Mouse (Mus musculus) hematopoietic stem cell, adult 5-6 weeks (primary cell): ENCODE results near the gene Nell1. TPM values are rescaled to one million over a fixed set of nuclear protein-coding genes. Genes with fewer than 3 reads are reported as not detected.

ENCODE experiments used
- ATAC-seq, 2 experiments: fragments of 125-278 bp in 1 of 2; replicated peaks in 1 of 2; 2 replicates each; pipeline ENCODE4 v1.8.0; 2016 to 2017; ENCODE audit warnings: inconsistent platforms in 2 of 2, mild to moderate bottlenecking in 2 of 2, moderate number of reproducible peaks in 2 of 2, low read depth in 1 of 2, moderate TSS enrichment in 1 of 2; ENCODE audit not compliant: low FRiP score in 2 of 2, poor library complexity in 2 of 2, severe bottlenecking in 2 of 2, insufficient read depth in 1 of 2, low TSS enrichment in 1 of 2
- total RNA-seq: library from RNA; stranded (forward); fragments of 172-1452, 232-1000 nt; gene quantifications from 2 replicates; pipeline ENCODE4 v1.2.3, GENCODE M21; 2017

The Nell1 gene
- total RNA-seq, 1 experiment from 2014 or later, result not detected

DNA sequence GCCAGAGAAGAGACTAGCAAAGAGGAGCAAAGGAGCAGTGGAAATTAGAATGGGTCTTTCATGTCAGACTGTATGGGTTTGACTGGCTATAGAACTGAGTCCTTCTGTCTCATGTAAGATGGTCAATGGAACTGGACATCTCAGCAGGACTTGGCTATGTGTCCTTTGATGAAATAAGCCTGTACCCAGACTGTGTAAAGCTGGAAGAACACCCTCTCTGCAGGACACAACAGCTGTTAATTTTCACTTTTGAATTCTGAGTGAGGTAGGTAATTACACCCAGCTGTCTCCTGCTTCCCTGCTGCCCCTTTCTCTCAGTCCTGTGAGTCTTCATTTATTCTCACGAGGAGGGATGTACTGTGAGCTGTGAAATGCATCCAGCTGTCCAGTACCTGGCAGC is 895.5 kb downstream of the Nell1 start:
- ATAC-seq, result no peak

DNA sequence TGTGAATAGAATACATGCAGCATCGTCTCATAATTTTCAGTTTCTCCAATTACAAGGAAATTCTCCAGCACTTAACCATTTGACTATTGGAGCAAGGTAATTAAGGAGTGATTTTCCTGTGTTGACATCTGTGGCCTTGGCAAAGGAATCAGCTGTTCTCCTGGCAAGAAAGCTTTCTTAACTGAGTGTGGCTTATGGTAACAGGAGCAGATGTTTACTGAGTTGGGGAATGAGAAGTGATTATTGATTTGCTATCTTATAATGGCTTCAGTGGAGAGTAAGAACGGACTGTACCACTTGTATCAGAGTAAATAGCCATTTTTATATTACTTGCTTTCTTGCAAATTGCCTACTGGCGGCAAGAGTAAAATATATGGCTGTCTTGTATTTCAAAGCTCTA is 913.0 kb downstream of the Nell1 start:
- no peak for ATAC-seq

DNA sequence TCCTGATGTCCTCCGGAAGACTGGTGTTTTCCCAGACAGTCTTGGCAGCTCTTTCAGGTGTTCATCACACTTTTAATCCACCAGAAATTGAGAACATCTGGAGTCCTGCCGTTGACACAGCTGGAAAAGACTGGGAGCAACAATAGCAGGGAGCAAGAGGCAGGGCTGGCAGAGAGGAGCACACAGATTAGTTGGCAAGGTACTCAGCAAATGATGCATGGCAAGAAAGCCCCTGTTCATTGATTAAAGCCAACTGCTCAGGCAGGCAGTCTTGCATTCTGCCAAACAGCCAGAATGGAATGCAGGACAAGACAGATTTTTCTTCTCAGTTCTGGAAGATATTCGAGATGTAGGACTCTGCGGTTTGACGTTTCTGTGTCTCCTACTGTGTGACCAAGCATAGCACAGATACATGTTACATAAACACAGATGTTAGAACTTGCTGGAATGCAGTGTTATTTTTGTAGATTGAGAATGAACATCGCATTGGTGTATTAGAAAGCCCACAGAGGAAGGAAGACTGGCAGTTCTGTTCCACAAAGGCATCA is 925.0 kb downstream of the Nell1 start:
- no peak for ATAC-seq

Other genes starting within 250 kb of the Nell1 start
- gene Htatip2, start 215.7 kb upstream of the Nell1 start, total RNA-seq, result 7.7 and 15.0 TPM in 2 replicates
- gene Prmt3, start 196.5 kb upstream of the Nell1 start, total RNA-seq, result 82.0 and 83.4 TPM in 2 replicates
- gene Slc6a5, start 64.7 kb upstream of the Nell1 start, total RNA-seq, result not detected in 2 replicates